Mouse (Mus musculus) hindlimb bud, embryonic 11.5 days (tissue): ENCODE measurements around the gene C2cd2.
"Not testable (repeated sequence)": the region's sequence is repeated elsewhere in the genome, so short reads cannot be mapped to it uniquely, and the experiment has no call there.

Experiments
- DNase-seq: peaks from one replicate; pipeline ENCODE4 v3.0.0-alpha.2; 2012; ENCODE audit warnings: low read depth, low spot score; ENCODE audit errors: extremely low spot score

C2cd2 gene

GRCm38 (mm10) chr16:97962151-97962948 is at the start of gene C2cd2, which contains the start of gene Zbtb21:
Gene C2cd2, minus strand, starts transcription at chr16:97962598.
Gene Zbtb21, minus strand, starts transcription at chr16:97962622.
- DNase-seq = peak; percentile 88

GRCm38 (mm10) chr16:97997383-97997731 is 35.0 kb upstream of the C2cd2 start:
- not testable (repeated sequence) for DNase-seq

- peak; percentile 56 for DNase-seq
These were observed 34.4 kb upstream of the C2cd2 start, which contains the start of gene B230307C23Rik for GRCm38 (mm10) chr16:97996616-97997382. Gene B230307C23Rik, plus strand, starts transcription at chr16:97997315.

GRCm38 (mm10) chr16:97995849-97996615 is 33.6 kb upstream of the C2cd2 start:
- DNase-seq = no peak

- DNase-seq = not testable (repeated sequence)
These were observed 30.1 kb upstream of the C2cd2 start for GRCm38 (mm10) chr16:97992477-97992876.

GRCm38 (mm10) chr16:97991517-97991916 is 29.1 kb upstream of the C2cd2 start:
- no peak for DNase-seq

- no peak for DNase-seq
These were observed 22.2 kb upstream of the C2cd2 start for GRCm38 (mm10) chr16:97984589-97984988.

- DNase-seq = no peak
These were observed 19.0 kb upstream of the C2cd2 start for GRCm38 (mm10) chr16:97981362-97981761.

GRCm38 (mm10) chr16:97977722-97978121 is 15.3 kb upstream of the C2cd2 start:
- no peak for DNase-seq

GRCm38 (mm10) chr16:97977277-97977676 is 14.9 kb upstream of the C2cd2 start:
- DNase-seq = no peak

GRCm38 (mm10) chr16:97963956-97964540 is 1.6 kb upstream of the C2cd2 start:
- DNase-seq = no peak

GRCm38 (mm10) chr16:97961381-97962150 is 832 bp downstream of the C2cd2 start:
- no peak for DNase-seq

GRCm38 (mm10) chr16:97960348-97960747 is 2.0 kb downstream of the C2cd2 start:
- no peak for DNase-seq

- no peak for DNase-seq
These were observed 3.9 kb downstream of the C2cd2 start for GRCm38 (mm10) chr16:97958401-97958973.

GRCm38 (mm10) chr16:97957626-97958025 is 4.8 kb downstream of the C2cd2 start:
- no peak for DNase-seq

- DNase-seq = no peak
These were observed 6.4 kb downstream of the C2cd2 start for GRCm38 (mm10) chr16:97956011-97956410.

GRCm38 (mm10) chr16:97953300-97953699 is 9.1 kb downstream of the C2cd2 start:
- no peak for DNase-seq

- DNase-seq = no peak
These were observed 9.6 kb downstream of the C2cd2 start for GRCm38 (mm10) chr16:97952801-97953200.

GRCm38 (mm10) chr16:97952371-97952770 is 10.0 kb downstream of the C2cd2 start:
- DNase-seq = no peak

GRCm38 (mm10) chr16:97950061-97950460 is 12.3 kb downstream of the C2cd2 start:
- DNase-seq = no peak
